Mouse (Mus musculus) spleen, adult 2 months (tissue): ENCODE data around the gene Ak2.

Experiments
- CTCF ChIP-seq: fragments of 200-500 bp; IDR thresholded peaks from 2 replicates; pipeline ENCODE4 v1.5.1; 2011; ENCODE audit warnings: mild to moderate bottlenecking, inconsistent platforms; ENCODE audit not compliant: insufficient read depth, insufficient read length, insufficient replicate concordance; ENCODE audit errors: extremely low read depth
- POLR2A ChIP-seq: fragments of 200-500 bp; IDR thresholded peaks from 2 replicates; pipeline ENCODE4 v1.6.1; 2011; ENCODE audit warnings: low read depth, low read length, inconsistent platforms

GRCm38 (mm10) chr4:128989678-128990077 lies 2.1 kb upstream of the Ak2 start:
- TF ChIP-seq POLR2A (no peak), CTCF (no peak)
